ENCODE assay signal across 15 mouse cellular contexts in the genomic region with DNA sequence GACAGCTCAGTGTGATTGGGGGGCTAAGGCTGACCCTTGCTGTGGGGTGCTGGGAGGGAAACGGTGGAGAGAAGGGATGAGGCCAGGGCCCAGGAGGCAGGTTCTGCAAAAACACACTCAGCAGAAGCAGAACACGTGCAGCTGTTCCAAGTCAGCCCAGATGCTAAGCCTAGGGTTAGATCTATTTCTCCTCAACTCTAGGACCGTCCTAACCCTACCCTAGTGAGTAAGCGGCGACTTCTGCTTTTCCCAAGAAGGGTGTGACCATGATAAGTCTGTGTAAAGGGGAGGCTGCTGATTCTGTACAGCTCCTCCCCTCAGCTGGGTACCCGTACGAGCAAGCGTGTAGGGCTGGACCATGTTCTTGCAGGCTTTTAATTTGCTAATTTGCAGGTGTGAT. TPM values are rescaled to one million over a fixed set of nuclear protein-coding genes. Genes with fewer than 3 reads are reported as not detected.
A peak's percentile ranks its signal among the peaks of the same experiment; 100 is the strongest.
DNase-seq lines count a peak whose midpoint lies in the region; ATAC-seq and TF ChIP-seq lines count a peak whose summit lies in the region.
"Had no signal": no experiment of that assay in that cellular context is flagged by ENCODE, and none has a peak within 500 bp of the region (broad histone marks: within the 10 kb centered on the region; RNA-seq: fewer than 3 reads in every experiment).

No protein-coding gene starts in this region.

- H3K36me3 ChIP-seq in G1E (replicated peaks) = no peaks in the 10 kb centered on the region
- no peaks in the 10 kb centered on the region for H3K36me3 ChIP-seq in midbrain, embryonic 16.5 days (ENCODE audit: control insufficient read depth, insufficient read depth, low read length)
- H3K36me3 ChIP-seq: forebrain, embryonic 15.5 days; hindbrain, embryonic 15.5 days had no signal

- H3K4me1 ChIP-seq in G1E (ENCODE audit: insufficient read depth, low read depth, low read length) = peaks cover 11% of the 10 kb centered on the region
- H3K4me1 ChIP-seq in midbrain, embryonic 16.5 days (ENCODE audit: control insufficient read depth, insufficient read depth, low read length) = peaks cover 15% of the 10 kb centered on the region

- H3K9ac ChIP-seq in midbrain, embryonic 16.5 days (ENCODE audit: low read depth, low read length) = no peak overlapping the region
- H3K9ac ChIP-seq: forebrain, embryonic 15.5 days; hindbrain, embryonic 15.5 days had no signal

- peak; percentile 28; the same call in 1 of the 2 replicates for ATAC-seq in G1E (ENCODE audit: extremely low read depth, insufficient number of reproducible peaks, low FRiP score, poor library complexity, severe bottlenecking)
- no peak for ATAC-seq in midbrain, embryonic 16.5 days

- 68% methylated on average over 8 of the region's 8 CpGs for WGBS in midbrain, embryonic 16.5 days

- H3K4me3 ChIP-seq in G1E (ENCODE audit: low read depth, low read length) = no peak overlapping the region
- no peak overlapping the region for H3K4me3 ChIP-seq in midbrain, embryonic 16.5 days (ENCODE audit: low read depth, low read length)
- H3K4me3 ChIP-seq: forebrain, embryonic 15.5 days; hindbrain, embryonic 15.5 days had no signal

- no peak overlapping the region for H3K4me2 ChIP-seq in midbrain, embryonic 16.5 days (ENCODE audit: low read length)
- H3K4me2 ChIP-seq: hindbrain, embryonic 15.5 days had no signal

- H3K27me3 ChIP-seq in G1E (ENCODE audit: insufficient read depth, low read length) = peaks cover 47% of the 10 kb centered on the region
- no peaks in the 10 kb centered on the region for H3K27me3 ChIP-seq in midbrain, embryonic 16.5 days (ENCODE audit: control insufficient read depth, insufficient read depth, low read depth, low read length)
- H3K27me3 ChIP-seq: hindbrain, embryonic 15.5 days had no signal

- peak; percentile 24 to 31 for DNase-seq in lung, adult 18-20 months
- no peak for DNase-seq in lung, postnatal 10 days
- DNase-seq in G1E (ENCODE audit: low spot score) = peak; percentile 26
- peak; percentile 4 for DNase-seq in c-Kit-positive CD71-positive TER-119-positive erythroid progenitor cells, embryonic 14.5 days (ENCODE audit: low spot score)
- no peak for DNase-seq in spleen, postnatal 36 days (ENCODE audit: low spot score in 2 of 2)
- DNase-seq in urinary bladder, adult 18-20 months (ENCODE audit: low spot score in 2 of 2) = no peak
- DNase-seq: cerebellum, adult 18-20 months; kidney, adult 18-20 months; kidney, postnatal 36 days; liver; spleen, adult 18-20 months; thymus, postnatal 14 days had no signal

- TF ChIP-seq CTCF in G1E (IDR thresholded peaks at IDR 0.05; ENCODE audit: low read depth, low read length) = no peak

- no peaks in the 10 kb centered on the region for H3K9me3 ChIP-seq in G1E (replicated peaks)
- no peaks in the 10 kb centered on the region for H3K9me3 ChIP-seq in midbrain, embryonic 16.5 days (replicated peaks; ENCODE audit: control insufficient read depth, low read length, poor library complexity, severe bottlenecking)
- H3K9me3 ChIP-seq: forebrain, embryonic 15.5 days; hindbrain, embryonic 15.5 days had no signal

- peak overlapping the region; percentile 67 for H3K27ac ChIP-seq in midbrain, embryonic 16.5 days (ENCODE audit: low read length)

RNA-seq across cellular contexts. Expression of gene Gtf3c4, which starts 43.9 kb away (rescaled TPM):
- 26.0 and 27.6 TPM in 2 replicates for total RNA-seq in G1E (2014; fragmentation: Nextera tagmentation)
- 22.0 and 25.0 TPM in 2 replicates for total RNA-seq in G1E (2017)
- polyA plus RNA-seq in G1E (2012) = 37.6 and 38.3 TPM in 2 replicates
- 18.7 and 23.2 TPM in 2 replicates for polyA plus RNA-seq in midbrain, embryonic 16.5 days (2015; fragmentation: Nextera tagmentation; extraction: Ambion mirVana)

RNA-seq across cellular contexts. Expression of gene Ddx31, which starts 43.9 kb away (rescaled TPM):
- total RNA-seq in G1E (2014; fragmentation: Nextera tagmentation) = 8.4 and 17.1 TPM in 2 replicates
- 13.0 and 15.9 TPM in 2 replicates for total RNA-seq in G1E (2017)
- 5.0 and 5.2 TPM in 2 replicates for polyA plus RNA-seq in G1E (2012)
- polyA plus RNA-seq in midbrain, embryonic 16.5 days (2015; fragmentation: Nextera tagmentation; extraction: Ambion mirVana) = 10.7 and 12.6 TPM in 2 replicates

Comparison
In these comparisons a context has a peak if more than half of its experiments do, and no peak if none do; other contexts are left out.
1. DNase-seq: peak in lung, adult 18-20 months (2 of 2), G1E (single experiment) and c-Kit-positive CD71-positive TER-119-positive erythroid progenitor cells, embryonic 14.5 days (single experiment); none in lung, postnatal 10 days (single experiment), spleen, postnatal 36 days (0 of 2) and urinary bladder, adult 18-20 months (0 of 2).